Mouse (Mus musculus): Measurements from ENCODE around the gene Csrp3.

Gene Csrp3

DNA sequence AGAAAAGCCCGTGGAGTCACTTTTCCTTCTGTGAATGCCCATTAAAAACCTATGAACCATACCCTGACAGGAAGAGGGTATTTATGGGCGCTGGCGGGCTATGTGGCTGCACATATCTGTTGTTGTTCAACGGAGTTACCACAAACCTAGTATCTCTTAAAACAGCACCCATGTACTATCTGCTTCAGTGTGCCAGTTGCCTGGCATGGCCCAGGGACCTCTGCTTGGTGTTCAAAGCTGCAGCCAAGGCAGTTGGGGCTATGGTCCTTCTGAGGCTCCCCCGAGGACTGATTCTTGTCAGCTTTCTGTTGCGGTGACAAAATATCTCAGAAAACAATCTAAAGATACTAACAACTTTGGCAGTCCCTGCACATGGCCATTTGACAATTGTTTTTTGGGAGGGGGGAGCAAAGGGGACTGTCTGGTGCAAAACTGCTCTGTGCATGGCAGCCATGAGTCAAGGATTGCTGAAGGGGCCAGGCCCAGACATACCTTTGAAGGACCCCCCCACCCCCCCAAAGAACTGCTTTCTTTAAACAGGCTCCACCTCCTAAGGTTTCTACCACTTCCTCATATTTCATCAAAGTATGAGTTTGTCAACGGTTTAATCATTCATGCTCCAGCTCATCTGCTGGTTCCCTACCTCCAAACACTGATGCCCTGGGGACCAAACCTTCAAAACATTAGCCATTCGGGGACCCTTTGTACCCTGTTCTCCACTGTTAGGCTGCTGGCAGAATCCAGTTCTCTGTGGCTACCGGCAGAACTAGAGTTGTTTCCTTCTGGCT is 17.0 kb upstream of the Csrp3 start:
- no peak for DNase-seq

DNA sequence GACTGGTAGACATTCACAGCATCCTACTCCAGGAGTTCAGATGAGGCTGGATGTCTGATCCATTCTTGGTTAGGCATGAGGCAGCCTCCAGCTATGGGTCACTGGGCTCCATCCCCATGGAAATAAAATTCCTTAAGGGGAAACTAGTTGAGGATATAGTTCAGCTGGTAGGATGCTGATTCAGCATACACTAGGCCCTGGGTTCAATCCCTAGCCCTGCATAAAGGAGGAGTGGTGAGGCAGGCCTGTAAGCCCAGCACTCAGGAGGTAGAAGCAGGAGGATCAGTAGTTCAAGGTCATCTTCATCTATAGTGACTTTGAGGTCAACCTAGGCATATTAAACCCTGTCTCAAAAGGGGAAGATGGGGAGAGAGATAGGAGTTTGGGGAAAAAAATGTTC is 16.4 kb upstream of the Csrp3 start:
- no peak for DNase-seq

DNA sequence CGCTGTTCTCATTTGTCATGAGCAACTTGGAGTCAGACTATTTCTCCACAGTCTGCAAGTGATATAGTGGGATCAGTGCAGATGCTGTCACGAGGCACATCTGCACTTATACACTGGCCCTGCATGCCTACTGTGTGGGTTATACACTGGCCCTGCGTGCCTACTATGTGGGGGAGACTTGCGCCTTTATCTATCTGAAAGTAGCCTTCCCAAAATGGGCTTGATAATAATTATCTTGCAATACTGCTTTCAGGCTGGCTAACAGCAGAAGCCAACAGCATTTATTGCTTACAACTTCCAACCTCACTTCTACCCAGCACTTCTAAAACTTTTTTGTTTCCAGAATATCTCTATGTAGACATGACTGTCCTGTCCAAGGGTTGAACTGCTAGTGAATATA is 14.0 kb upstream of the Csrp3 start:
- no peak for DNase-seq

DNA sequence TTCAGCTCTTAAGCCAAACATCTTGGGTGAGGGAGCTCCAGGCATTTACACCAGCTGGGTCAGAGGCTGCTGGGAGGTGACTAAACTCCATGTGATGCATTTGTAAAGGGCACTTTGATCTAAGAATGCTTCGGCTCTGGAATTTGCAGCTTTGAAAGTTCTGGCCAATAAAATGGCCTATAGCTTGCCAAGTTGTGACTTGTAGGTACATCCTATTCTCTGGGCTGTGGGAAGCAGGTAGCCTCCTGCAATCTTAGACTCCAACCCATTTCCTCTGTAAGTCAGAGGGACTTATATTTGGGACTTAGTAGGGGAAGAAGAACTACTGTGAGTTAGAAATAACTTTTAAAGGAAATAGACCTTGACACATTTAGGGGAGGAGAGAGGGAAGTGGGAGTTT is 13.1 kb upstream of the Csrp3 start:
- no peak for DNase-seq

- no peak for DNase-seq
Observed at GRCm38 (mm10) chr7:48859362-48859761, 11.5 kb upstream of the Csrp3 start.

- no peak for DNase-seq
Observed at GRCm38 (mm10) chr7:48858257-48858656, 10.4 kb upstream of the Csrp3 start.

DNA sequence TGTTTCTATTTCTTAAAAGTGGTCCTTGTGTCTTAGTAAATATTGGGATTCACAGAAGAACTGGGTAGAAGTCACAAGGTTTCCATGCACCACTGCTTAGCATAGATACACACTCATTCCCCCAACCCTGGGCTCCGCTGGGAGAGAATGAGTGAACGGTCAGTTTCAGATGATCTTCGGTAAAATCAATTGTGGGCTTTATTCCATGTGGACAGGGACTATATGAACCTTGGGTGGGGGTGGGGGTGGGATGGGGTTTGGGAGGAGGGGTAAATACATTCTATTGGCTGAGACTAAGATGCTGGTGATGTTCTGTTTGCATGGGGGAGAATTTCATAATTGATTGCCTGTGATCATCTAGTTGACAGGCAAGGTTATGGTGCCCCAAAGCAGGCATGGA is 7.6 kb upstream of the Csrp3 start:
- DNase-seq = no peak

DNA sequence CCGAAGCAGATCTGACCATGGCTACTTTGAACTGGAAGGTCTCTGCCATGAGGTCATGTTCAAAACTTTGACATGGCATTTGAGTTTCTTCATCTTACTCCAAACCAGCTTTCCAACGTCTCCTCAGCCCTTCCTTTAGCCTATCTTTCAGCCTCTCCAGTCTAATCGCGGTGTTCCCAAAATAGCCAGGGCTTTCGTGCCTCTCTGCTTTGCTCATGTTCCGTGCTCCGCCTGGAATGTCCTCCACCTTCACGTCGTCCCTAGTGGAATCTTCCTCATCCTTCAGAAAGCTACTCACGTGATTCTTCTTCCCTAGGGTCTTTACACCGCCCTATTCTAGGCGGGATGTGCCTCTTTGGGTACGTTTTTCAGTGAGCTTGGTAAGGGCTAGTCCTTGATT is 5.7 kb upstream of the Csrp3 start:
- no peak for DNase-seq

DNA sequence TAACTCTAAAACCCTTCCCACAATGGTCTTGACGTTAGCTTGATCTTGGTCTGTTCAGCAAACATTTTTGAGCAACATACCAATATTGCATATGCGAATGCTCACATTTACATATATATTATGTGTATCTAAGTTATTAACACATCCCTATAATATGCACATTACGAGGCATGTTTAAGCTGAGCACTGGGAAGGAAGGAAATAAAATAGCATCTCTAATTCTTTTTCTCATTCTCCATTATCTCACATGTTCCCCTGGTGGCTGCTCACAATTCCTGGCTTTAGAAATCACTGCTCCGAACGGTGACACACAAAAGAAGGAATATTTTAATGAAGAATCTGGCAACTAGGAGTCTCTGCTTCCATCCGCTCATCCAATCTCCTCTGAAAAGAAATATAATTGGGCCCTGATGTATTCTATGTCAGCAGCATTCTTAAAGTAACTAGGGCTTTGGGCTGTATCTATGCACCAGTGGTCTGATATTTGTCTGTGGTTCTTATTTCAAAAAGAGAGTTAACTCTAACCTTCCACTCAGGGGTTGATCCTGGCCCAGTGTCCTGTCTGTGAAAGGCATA is 3.8 kb upstream of the Csrp3 start:
- DNase-seq = no peak

GRCm38 (mm10) chr7:48846755-48847154 is 1.1 kb downstream of the Csrp3 start:
- no peak for DNase-seq

GRCm38 (mm10) chr7:48845213-48845973 is 2.4 kb downstream of the Csrp3 start:
- no peak for DNase-seq

DNA sequence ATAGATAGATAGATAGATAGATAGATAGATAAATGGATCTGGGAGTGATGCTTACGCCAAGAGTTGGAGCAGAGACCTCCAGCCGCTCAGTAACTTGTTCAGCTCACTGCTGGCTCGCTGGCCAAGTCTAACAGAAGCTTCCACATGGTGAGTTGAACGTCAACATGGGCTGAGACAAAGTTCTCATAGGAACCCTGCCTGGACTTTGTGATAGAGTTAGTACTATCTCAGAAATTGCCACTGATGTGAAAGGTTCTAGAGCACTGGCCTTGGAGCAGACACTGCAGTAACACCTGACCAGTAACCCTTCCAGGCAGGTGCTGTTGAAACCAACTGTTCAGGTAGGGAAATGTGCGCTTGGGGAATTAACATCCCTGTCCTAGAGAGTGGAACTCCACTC is 4.3 kb downstream of the Csrp3 start:
- no peak for DNase-seq

DNA sequence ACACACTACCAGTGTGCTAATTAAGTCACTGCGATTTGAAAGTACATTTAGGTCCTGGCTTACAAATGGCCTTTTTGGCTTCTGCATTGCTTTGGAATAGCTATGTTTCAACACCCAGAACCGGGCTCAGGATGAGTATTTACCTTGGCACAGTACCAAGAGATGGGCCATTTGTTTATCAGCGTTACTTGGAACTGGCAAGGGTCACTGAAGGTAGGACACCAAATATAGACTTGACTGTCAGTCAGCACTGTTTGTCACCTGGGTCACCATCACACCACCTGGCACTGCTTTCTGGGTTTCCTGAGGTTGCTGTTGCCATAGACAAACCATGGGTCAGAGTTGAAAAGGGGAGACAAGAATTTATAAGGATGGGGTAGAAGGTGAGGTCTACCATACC is 5.5 kb downstream of the Csrp3 start:
- DNase-seq = no peak

GRCm38 (mm10) chr7:48841538-48841937 is 6.3 kb downstream of the Csrp3 start:
- DNase-seq = no peak

DNA sequence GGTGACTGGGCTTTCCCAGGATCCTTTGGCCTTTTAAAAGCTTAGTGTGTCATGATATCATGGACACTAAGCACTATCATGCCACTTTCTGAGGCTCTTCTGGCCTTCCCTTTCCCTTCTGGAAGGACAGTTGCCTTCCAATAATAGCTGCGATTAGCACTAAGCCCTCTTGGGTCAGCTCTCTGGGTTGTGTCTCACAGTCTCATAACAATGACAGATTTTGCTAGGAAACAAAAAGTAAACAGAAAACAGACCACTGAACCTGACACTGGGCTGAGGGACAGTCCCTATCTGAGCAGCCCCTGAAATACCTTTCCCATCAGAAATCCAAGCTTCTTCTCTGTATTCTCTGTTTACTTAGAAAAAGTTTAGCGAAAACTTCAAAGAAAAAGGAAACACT is 7.3 kb downstream of the Csrp3 start:
- DNase-seq = no peak

GRCm38 (mm10) chr7:48838434-48838833 is 9.4 kb downstream of the Csrp3 start:
- DNase-seq = no peak

GRCm38 (mm10) chr7:48836949-48837348 is 10.9 kb downstream of the Csrp3 start:
- no peak for DNase-seq

DNA sequence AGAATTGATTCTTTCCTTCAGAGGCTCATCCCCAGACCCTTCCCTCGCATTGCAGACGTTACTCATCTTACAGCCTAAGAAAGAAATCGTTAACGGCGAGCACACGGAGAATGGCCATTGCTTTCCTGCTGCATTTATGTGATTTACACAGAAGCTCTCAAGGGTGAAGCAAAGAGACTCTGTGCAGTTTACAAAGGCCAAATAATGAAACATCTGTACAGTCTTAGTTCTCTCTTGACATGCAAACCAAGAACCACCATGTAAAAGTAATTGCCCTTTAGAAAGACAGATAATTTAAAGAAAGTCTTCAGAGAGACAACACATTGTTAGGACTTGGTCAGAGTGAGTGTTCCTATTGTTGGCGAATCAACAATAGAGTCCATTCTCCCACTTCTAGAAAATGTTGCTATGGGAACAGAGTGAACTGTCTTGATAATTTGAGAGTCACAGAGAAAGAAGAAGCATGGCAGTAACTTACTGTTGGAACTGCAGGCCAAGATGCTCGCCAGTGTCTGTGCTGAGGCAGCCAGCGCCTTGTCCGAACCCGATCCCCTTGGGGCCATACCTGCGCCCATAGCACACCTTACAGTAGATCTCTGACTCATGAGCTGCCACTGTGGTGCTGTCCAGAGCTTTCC is 12.7 kb downstream of the Csrp3 start:
- no peak for DNase-seq

- DNase-seq = no peak
Observed at GRCm38 (mm10) chr7:48834371-48834970, 13.4 kb downstream of the Csrp3 start.

DNA sequence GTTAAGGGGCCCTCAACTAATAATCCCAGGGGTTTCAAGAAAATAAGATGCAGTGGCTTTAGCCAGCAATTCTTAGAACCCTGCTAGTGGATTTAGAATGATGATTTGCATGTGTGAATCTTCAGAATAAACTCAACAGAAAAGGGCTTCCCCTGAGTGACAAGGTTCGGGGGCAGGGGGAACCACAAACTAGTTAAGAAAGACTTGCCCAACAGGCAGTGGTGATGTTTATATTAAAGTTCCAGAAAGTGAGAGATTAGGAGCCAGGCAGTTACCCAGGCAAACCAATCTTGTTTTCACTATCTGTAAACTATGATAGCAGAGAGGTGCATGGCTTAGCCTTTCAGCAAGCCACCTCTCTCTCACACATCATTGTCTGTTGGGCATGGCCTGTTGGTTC is 15.1 kb downstream of the Csrp3 start:
- DNase-seq = no peak

DNA sequence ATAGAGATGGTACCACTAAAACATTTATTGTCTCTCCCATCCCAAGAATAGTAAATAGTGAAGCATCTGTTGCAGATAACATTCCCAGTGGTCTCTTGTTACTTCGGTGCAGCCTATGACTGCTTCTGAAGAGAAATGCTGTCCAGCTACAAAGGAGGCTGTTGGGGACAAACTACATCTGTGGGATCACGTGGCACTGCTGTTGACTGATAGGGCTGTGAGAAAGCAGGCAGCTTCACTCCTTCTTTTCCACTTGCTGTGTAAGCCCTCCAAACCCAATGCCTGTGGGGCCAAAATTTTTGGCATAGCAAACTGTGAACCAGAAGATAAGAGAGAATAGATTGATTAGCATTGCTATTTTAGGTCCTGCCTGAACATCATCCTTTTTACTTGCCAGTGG is 17.4 kb downstream of the Csrp3 start:
- peak; percentile 64 for DNase-seq

DNA sequence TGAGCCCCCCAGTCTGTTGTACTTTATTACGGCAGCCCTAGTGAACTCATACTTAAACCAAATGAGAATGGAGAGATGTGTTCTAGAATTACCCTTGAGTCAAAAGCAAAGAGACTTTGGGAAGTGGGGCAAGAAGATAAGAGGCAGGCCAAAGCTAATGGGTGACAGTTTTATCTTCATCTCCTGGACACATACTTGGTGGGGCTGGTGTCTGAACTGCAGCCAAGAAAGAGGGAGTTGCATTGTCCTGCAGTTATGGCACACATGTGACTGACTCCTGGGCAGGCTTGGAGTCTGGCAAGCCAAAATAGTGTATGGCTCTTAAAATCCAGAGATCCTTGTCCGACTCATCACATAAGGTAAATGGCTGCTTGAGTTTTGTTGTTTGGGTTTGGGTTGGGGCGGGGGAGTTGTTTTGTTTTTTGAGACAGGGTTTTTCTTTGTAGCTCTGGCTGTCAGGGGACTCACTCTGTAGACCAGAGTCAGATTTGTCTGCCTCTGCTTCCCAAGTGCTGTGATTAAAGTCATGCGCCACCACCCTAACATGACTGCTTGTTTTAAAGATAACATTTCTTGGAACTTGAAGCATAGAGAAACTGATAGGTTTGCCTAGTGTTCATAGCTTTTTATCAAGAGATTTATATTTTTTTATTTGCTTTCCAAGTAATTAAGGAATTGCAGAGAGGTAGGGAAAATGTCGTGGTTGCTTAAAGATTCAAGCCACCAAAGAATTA is 18.5 kb downstream of the Csrp3 start:
- no peak for DNase-seq

- DNase-seq = no peak
Observed at GRCm38 (mm10) chr7:48825170-48825569, 22.7 kb downstream of the Csrp3 start.

Data from lung, postnatal 36 days (tissue).